Mouse (Mus musculus) lung, postnatal 0 days (tissue): ENCODE data around the gene Dcakd. TPM values are rescaled to one million over a fixed set of nuclear protein-coding genes. Genes with fewer than 3 reads are reported as not detected.

Source experiments
- ATAC-seq: fragments of 200-750 bp; cut with Nextera tagmentation; 2 replicates; pipeline ENCODE4 v1.8.0; 2017; ENCODE audit warnings: moderate library complexity
- DNase-seq: peaks from one replicate; pipeline ENCODE4 v3.0.0-alpha.2; 2016; ENCODE audit warnings: low spot score
- H3K27ac ChIP-seq: fragments of 300-500 bp; sonication (generic); 2 replicates; pipeline ENCODE4 v1.5.1; 2014; ENCODE audit warnings: antibody characterized with exemption, mild to moderate bottlenecking, low read length, mixed read lengths
- H3K27me3 ChIP-seq: fragments of 300-500 bp; sonication (generic); replicated peaks from 2 replicates; pipeline ENCODE4 v1.6.1; 2014; ENCODE audit warnings: low read length, mixed read lengths; ENCODE audit not compliant: insufficient read depth
- H3K36me3 ChIP-seq: fragments of 300-500 bp; sonication (generic); 2 replicates; pipeline ENCODE4 v1.6.1; 2014; ENCODE audit warnings: low read length, mixed read lengths; ENCODE audit not compliant: insufficient read depth
- H3K4me1 ChIP-seq: fragments of 300-500 bp; sonication (generic); 2 replicates; pipeline ENCODE4 v1.6.1; 2014; ENCODE audit warnings: antibody characterized with exemption, low read depth, low read length, mixed read lengths; ENCODE audit not compliant: insufficient read depth
- H3K4me2 ChIP-seq: fragments of 300-500 bp; sonication (generic); replicated peaks from 2 replicates; pipeline ENCODE4 v1.6.1; 2014; ENCODE audit warnings: low read depth, mild to moderate bottlenecking, low read length, moderate library complexity, mixed read lengths
- H3K4me3 ChIP-seq: fragments of 300-500 bp; sonication (generic); 2 replicates; pipeline ENCODE4 v1.5.1; 2014; ENCODE audit warnings: low read depth, low read length
- H3K9ac ChIP-seq: fragments of 300-500 bp; sonication (generic); replicated peaks from 2 replicates; pipeline ENCODE4 v1.6.1; 2014; ENCODE audit warnings: low read depth, mild to moderate bottlenecking
- H3K9me3 ChIP-seq: fragments of 300-500 bp; sonication (generic); 2 replicates; pipeline ENCODE4 v1.6.1; 2016; ENCODE audit warnings: low read length, mixed read lengths
- CTCF ChIP-seq: IDR thresholded peaks from 2 replicates; pipeline ENCODE4 v1.5.1; 2016; ENCODE audit warnings: antibody characterized with exemption, mild to moderate bottlenecking
- EP300 ChIP-seq: IDR thresholded peaks from 2 replicates; pipeline ENCODE4 v1.6.1; 2016; ENCODE audit warnings: antibody characterized with exemption, mild to moderate bottlenecking, control low read depth
- WGBS: fragments of 180-500 bp; shearing (Covaris S2); extraction: QIAGEN DNeasy Blood & Tissue Kit; methylation state at CpG from one replicate; pipeline ENCODE4 v1.1.7; 2014; 5-methylcytosine and 5-hydroxymethylcytosine counted together
- polyA plus RNA-seq: library from polyadenylated mRNA; unstranded; fragments of >200 nt; fragmentation: Nextera tagmentation; extraction: Ambion mirVana; gene quantifications from 2 replicates; pipeline ENCODE4 v1.2.1, GENCODE M21; 2015

The Dcakd gene
- polyA plus RNA-seq, 1 experiment from 2014 or later = 51.1 TPM

GRCm38 (mm10) chr11:102958431-102958830 is 69.7 kb downstream of the Dcakd start:
- Histone ChIP-seq H3K36me3 (no peaks in the 10 kb centered on the region), H3K9me3 (no peaks in the 10 kb centered on the region), H3K27me3 (peaks cover 6% of the 10 kb centered on the region; the same call in 1 of the 2 replicates), H3K4me1 (no peaks in the 10 kb centered on the region; the same call in 1 of the 2 replicates), H3K4me2 (no peak overlapping the region), H3K9ac (no peak overlapping the region), H3K4me3 (no peak overlapping the region), H3K27ac (no peak overlapping the region)
- TF ChIP-seq CTCF (no peak), EP300 (no peak)
- 91% methylated on average over 6 of the region's 6 CpGs for WGBS
- DNase-seq = peak; percentile 3
- no peak for ATAC-seq

- peaks cover 6% of the 10 kb centered on the region; the same call in 1 of the 2 replicates for H3K27me3 ChIP-seq
- no peak overlapping the region for H3K9ac ChIP-seq
- no peaks in the 10 kb centered on the region for H3K9me3 ChIP-seq
- no peak overlapping the region for H3K27ac ChIP-seq
- TF ChIP-seq EP300 (no peak), CTCF (no peak)
- DNase-seq (peak; percentile 3), ATAC-seq (no peak)
- no peaks in the 10 kb centered on the region; the same call in 1 of the 2 replicates for H3K4me1 ChIP-seq
- H3K4me3 ChIP-seq = no peak overlapping the region
- no peaks in the 10 kb centered on the region for H3K36me3 ChIP-seq
- WGBS = 68% methylated on average over 8 of the region's 8 CpGs
- no peak overlapping the region for H3K4me2 ChIP-seq
Measured at GRCm38 (mm10) chr11:102957692-102958091, 70.4 kb downstream of the Dcakd start.

GRCm38 (mm10) chr11:102956962-102957614 is 71.0 kb downstream of the Dcakd start:
- no peak overlapping the region for H3K4me2 ChIP-seq
- no peaks in the 10 kb centered on the region for H3K36me3 ChIP-seq
- ATAC-seq = peak; percentile 92
- peak; percentile 80 for DNase-seq
- WGBS = 23% methylated on average over 16 of the region's 16 CpGs
- H3K4me1 ChIP-seq = no peaks in the 10 kb centered on the region; the same call in 1 of the 2 replicates
- no peak overlapping the region for H3K9ac ChIP-seq
- peaks cover 6% of the 10 kb centered on the region; the same call in 1 of the 2 replicates for H3K27me3 ChIP-seq
- H3K9me3 ChIP-seq = no peaks in the 10 kb centered on the region
- H3K4me3 ChIP-seq = no peak overlapping the region
- no peak for TF ChIP-seq EP300
- no peak overlapping the region for H3K27ac ChIP-seq

GRCm38 (mm10) chr11:102952922-102953321 is 75.2 kb downstream of the Dcakd start:
- no peak for DNase-seq
- no peaks in the 10 kb centered on the region; the same call in 1 of the 2 replicates for H3K4me1 ChIP-seq
- 39% methylated on average over 6 of the region's 6 CpGs for WGBS
- H3K36me3 ChIP-seq = no peaks in the 10 kb centered on the region
- H3K27ac ChIP-seq = no peak overlapping the region
- no peak overlapping the region for H3K4me2 ChIP-seq
- no peak overlapping the region for H3K4me3 ChIP-seq
- no peak overlapping the region for H3K9ac ChIP-seq
- no peak for ATAC-seq
- TF ChIP-seq EP300 (no peak), CTCF (no peak)
- H3K9me3 ChIP-seq = no peaks in the 10 kb centered on the region
- peaks cover 29% of the 10 kb centered on the region for H3K27me3 ChIP-seq

- peaks cover 6% of the 10 kb centered on the region for H3K4me1 ChIP-seq
- TF ChIP-seq CTCF = no peak
- TF ChIP-seq EP300 = no peak
- no peaks in the 10 kb centered on the region for H3K9me3 ChIP-seq
- peak overlapping the region; percentile 43 for H3K4me3 ChIP-seq
- H3K36me3 ChIP-seq = no peaks in the 10 kb centered on the region
- DNase-seq = peak; percentile 49
- WGBS = 4% methylated on average over 49 of the region's 51 CpGs
- H3K27me3 ChIP-seq = peaks cover 60% of the 10 kb centered on the region
- no peak overlapping the region for H3K27ac ChIP-seq
- peak overlapping the region; percentile 79 for H3K4me2 ChIP-seq
- H3K9ac ChIP-seq = no peak overlapping the region
- peak; percentile 33; the same call in 1 of the 2 replicates for ATAC-seq
Measured at GRCm38 (mm10) chr11:102948043-102948961, 79.8 kb downstream of the Dcakd start.

GRCm38 (mm10) chr11:102946992-102947343 is 81.2 kb downstream of the Dcakd start:
- no peaks in the 10 kb centered on the region for H3K9me3 ChIP-seq
- H3K4me3 ChIP-seq = peak overlapping the region; percentile 31
- H3K9ac ChIP-seq = no peak overlapping the region
- peak overlapping the region; percentile 54 for H3K4me2 ChIP-seq
- H3K4me1 ChIP-seq = peaks cover 6% of the 10 kb centered on the region
- H3K36me3 ChIP-seq = no peaks in the 10 kb centered on the region
- H3K27ac ChIP-seq = no peak overlapping the region
- 11% methylated on average over 8 of the region's 8 CpGs for WGBS
- ATAC-seq (no peak), DNase-seq (no peak)
- H3K27me3 ChIP-seq = peaks cover 65% of the 10 kb centered on the region
- no peak for TF ChIP-seq EP300
- TF ChIP-seq CTCF = peak; percentile 39
